Mouse (Mus musculus): ENCODE measurements around the gene Fbxl19. TPM values are rescaled to one million over a fixed set of nuclear protein-coding genes. Genes with fewer than 3 reads are reported as not detected.
"Not testable (repeated sequence)": the region's sequence is repeated elsewhere in the genome, so short reads cannot be mapped to it uniquely, and the experiment has no call there.

The Fbxl19 gene
- polyA plus RNA-seq, 1 experiment from 2014 or later, result 9.3 TPM

DNA sequence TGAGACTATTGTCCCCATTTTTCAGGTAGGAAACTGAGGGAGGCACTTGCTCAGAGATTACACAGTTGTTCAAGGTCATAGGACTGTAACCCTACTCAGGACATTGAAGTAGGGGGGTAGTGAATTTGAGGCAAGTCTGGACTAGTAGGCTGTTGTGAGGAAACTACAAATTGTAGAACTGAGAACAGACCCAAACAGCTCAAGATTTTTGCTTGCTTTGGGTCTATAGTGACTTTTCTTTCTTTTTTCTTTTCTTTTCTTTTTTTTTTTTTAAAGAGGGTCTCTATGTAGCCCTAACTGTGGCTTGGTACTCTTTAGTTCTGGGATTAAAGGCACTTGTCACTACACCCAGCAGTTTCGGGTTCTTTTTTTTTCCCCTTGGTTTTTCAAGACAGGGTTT is 28.2 kb downstream of the Fbxl19 start:
- H3K27ac ChIP-seq, result no peak overlapping the region

DNA sequence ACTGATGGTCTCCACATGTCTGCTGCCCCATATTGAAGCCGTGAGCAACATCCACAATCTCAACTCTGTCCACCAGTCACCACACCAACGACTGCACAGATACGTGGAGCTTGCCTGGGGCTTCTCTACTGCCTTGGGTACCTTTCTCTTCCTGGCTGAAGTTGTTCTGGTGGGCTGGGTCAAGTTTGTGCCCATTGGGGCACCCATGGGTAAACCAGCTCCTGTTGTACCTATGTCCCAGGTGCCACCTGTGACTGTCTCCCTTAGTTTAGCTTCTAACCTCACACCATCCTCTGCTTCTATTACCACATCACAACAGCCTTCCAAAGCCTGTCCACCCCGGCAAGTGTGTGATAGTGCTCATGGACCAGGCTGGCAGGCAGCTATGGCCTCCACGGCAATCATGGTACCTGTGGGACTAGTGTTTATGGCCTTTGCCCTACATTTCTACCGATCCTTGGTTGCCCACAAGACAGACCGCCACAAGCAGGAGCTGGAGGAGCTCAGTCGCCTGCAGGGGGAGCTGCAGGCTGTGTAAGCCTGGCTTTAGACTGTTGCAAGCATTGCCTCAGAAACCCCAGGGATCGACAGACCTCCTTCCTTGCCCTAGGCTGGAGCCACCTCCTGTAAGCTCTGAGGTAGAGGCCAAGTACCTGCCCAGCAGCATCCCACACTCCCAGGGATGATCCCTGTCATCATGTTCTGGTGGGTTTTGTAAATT is 29.5 kb downstream of the Fbxl19 start:
- WGBS, result 46% methylated on average over 9 of the region's 9 CpGs
- Histone ChIP-seq H3K36me3 (peaks cover 4% of the 10 kb centered on the region), H3K4me3 (no peak overlapping the region), H3K4me1 (replicated peaks) (peaks cover 37% of the 10 kb centered on the region), H3K27ac (no peak overlapping the region), H3K27me3 (no peaks in the 10 kb centered on the region), H3K9ac (peak overlapping the region; percentile 19; the same call in 1 of the 2 replicates), H3K4me2 (no peak overlapping the region), H3K9me3 (no peaks in the 10 kb centered on the region)
- no peak for ATAC-seq (ENCODE audit: low FRiP score)

More for the DNA sequence above, 28.2 kb downstream of the Fbxl19 start:
- H3K9ac ChIP-seq, result no peak overlapping the region
- no peak for ATAC-seq (ENCODE audit: low FRiP score)
- H3K9me3 ChIP-seq, result no peaks in the 10 kb centered on the region
- peaks cover 35% of the 10 kb centered on the region for H3K4me1 ChIP-seq (replicated peaks)
- H3K27me3 ChIP-seq, result no peaks in the 10 kb centered on the region
- no peak overlapping the region for H3K4me3 ChIP-seq
- peaks cover 11% of the 10 kb centered on the region for H3K36me3 ChIP-seq
- H3K4me2 ChIP-seq, result no peak overlapping the region
- WGBS, result 100% methylated on average over 1 of the region's 1 CpGs

- WGBS, result 81% methylated on average over 7 of the region's 7 CpGs
Measured at GRCm38 (mm10) chr7:127775837-127776236, 31.5 kb downstream of the Fbxl19 start.

GRCm38 (mm10) chr7:127776426-127776825 is 32.1 kb downstream of the Fbxl19 start, which contains the start of gene Setd1a:
TSS of gene Setd1a (plus strand) at chr7:127776670.
- Histone ChIP-seq H3K27ac (peak within 1 kb of the TSS; percentile 98), H3K4me3 (peak within 1 kb of the TSS; percentile 84), H3K9ac (peak within 1 kb of the TSS; percentile 91), H3K36me3 (peaks cover 25% of the 10 kb centered on the region), H3K9me3 (no peaks in the 10 kb centered on the region), H3K4me2 (peak within 1 kb of the TSS; percentile 82), H3K4me1 (replicated peaks) (peaks cover 20% of the 10 kb centered on the region), H3K27me3 (no peaks in the 10 kb centered on the region)
- under 1% methylated on average over 23 of the region's 23 CpGs for WGBS
- peak; percentile 79 for ATAC-seq (ENCODE audit: low FRiP score)

More at GRCm38 (mm10) chr7:127775837-127776236, 31.5 kb downstream of the Fbxl19 start:
- Histone ChIP-seq H3K9ac (peak overlapping the region; percentile 91), H3K27ac (peak overlapping the region; percentile 98), H3K4me1 (replicated peaks) (peaks cover 21% of the 10 kb centered on the region), H3K36me3 (peaks cover 19% of the 10 kb centered on the region), H3K4me2 (peak overlapping the region; percentile 82), H3K4me3 (peak overlapping the region; percentile 84)
- not testable (repeated sequence) for H3K27me3 ChIP-seq; ATAC-seq (ENCODE audit: low FRiP score); H3K9me3 ChIP-seq

- Histone ChIP-seq H3K27me3 (no peaks in the 10 kb centered on the region), H3K4me2 (peak overlapping the region; percentile 82), H3K9me3 (no peaks in the 10 kb centered on the region), H3K36me3 (peaks cover 31% of the 10 kb centered on the region), H3K4me3 (peak overlapping the region; percentile 84), H3K9ac (peak overlapping the region; percentile 91), H3K27ac (peak overlapping the region; percentile 98), H3K4me1 (replicated peaks) (peaks cover 20% of the 10 kb centered on the region)
- ATAC-seq (ENCODE audit: low FRiP score), result peak; percentile 94
- 0% methylated on average over 56 of the region's 70 CpGs for WGBS
Measured at GRCm38 (mm10) chr7:127776878-127777473, 32.6 kb downstream of the Fbxl19 start.

GRCm38 (mm10) chr7:127777474-127778266 is 33.3 kb downstream of the Fbxl19 start:
- Histone ChIP-seq H3K4me3 (peak overlapping the region; percentile 84), H3K9ac (peak overlapping the region; percentile 91), H3K36me3 (peaks cover 38% of the 10 kb centered on the region), H3K4me1 (replicated peaks) (peaks cover 20% of the 10 kb centered on the region), H3K9me3 (no peaks in the 10 kb centered on the region), H3K27me3 (no peaks in the 10 kb centered on the region), H3K27ac (peak overlapping the region; percentile 98), H3K4me2 (peak overlapping the region; percentile 82)
- 4% methylated on average over 43 of the region's 66 CpGs for WGBS
- ATAC-seq (ENCODE audit: low FRiP score), result peak; percentile 39

DNA sequence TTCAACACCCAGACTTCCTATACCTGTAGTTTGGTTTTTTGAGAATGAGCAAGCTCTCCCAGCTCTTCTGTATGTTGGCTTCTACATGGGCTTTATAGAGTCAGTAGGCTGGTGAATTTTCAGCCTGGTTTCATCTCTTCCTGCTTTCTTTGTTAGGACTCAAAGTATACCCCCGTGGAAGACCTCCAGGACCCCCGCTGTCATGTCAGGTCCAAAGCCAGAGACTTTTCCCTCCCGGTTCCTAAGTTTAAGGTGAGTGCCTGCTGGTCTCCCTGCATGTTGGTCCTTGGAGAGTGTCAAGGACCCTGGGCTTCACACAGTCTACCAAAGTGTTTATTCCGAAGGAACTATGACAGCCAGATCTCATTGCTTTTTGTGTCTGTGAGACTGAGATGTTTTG is 34.0 kb downstream of the Fbxl19 start:
- no peak for ATAC-seq (ENCODE audit: low FRiP score)

GRCm38 (mm10) chr7:127785308-127785707 is 41.0 kb downstream of the Fbxl19 start, which contains the start of gene Gm49388:
TSS of gene Gm49388 (plus strand) at chr7:127785608.
- no peak within 1 kb of the TSS for H3K4me2 ChIP-seq
- H3K4me1 ChIP-seq (replicated peaks), result no peaks in the 10 kb centered on the region
- H3K27me3 ChIP-seq, result no peaks in the 10 kb centered on the region
- peaks cover 98% of the 10 kb centered on the region for H3K36me3 ChIP-seq
- no peak within 1 kb of the TSS for H3K9ac ChIP-seq
- 94% methylated on average over 7 of the region's 7 CpGs for WGBS
- H3K27ac ChIP-seq, result no peak within 1 kb of the TSS
- no peaks in the 10 kb centered on the region for H3K9me3 ChIP-seq
- H3K4me3 ChIP-seq, result no peak within 1 kb of the TSS
- no peak for ATAC-seq (ENCODE audit: low FRiP score)

More for the DNA sequence above, 34.0 kb downstream of the Fbxl19 start:
- Histone ChIP-seq H3K4me2 (peak overlapping the region; percentile 82), H3K9ac (peak overlapping the region; percentile 91), H3K27me3 (no peaks in the 10 kb centered on the region), H3K9me3 (no peaks in the 10 kb centered on the region), H3K4me1 (replicated peaks) (peaks cover 20% of the 10 kb centered on the region), H3K4me3 (peak overlapping the region; percentile 84), H3K36me3 (peaks cover 42% of the 10 kb centered on the region), H3K27ac (no peak overlapping the region)
- WGBS, result 78% methylated on average over 4 of the region's 4 CpGs

DNA sequence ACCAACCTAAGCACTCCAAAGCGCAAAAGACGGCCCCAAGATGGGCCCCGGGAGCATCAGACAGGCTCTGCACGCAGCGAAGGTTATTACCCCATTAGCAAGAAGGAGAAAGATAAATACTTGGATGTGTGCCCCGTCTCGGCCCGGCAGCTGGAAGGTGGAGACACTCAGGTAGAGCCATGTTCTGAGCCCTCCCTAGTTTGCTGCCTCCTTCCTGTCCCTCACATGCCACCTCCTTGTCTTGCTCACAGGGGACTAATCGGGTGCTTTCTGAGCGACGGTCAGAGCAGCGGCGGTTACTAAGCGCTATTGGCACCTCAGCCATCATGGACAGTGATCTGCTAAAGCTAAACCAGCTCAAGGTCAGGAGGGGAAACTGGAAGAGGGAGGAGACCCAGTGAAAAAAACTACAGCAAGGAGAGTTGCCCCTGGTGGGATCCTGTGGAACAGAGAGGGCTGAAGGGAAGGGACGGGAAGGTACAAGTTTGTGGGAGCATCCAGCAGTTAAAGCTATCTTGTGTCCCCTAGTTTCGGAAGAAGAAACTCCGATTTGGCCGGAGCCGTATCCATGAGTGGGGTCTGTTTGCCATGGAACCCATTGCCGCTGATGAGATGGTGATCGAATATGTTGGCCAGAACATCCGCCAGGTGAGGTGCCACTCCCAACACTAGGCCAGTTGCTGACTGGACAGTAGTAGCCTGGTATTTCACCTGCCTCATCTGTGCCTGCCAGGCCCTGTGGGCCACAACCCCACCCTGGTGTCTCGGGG is 52.9 kb downstream of the Fbxl19 start:
- H3K27me3 ChIP-seq, result no peaks in the 10 kb centered on the region
- WGBS, result 96% methylated on average over 23 of the region's 23 CpGs
- no peak overlapping the region for H3K4me2 ChIP-seq
- H3K9ac ChIP-seq, result no peak overlapping the region
- H3K9me3 ChIP-seq, result no peaks in the 10 kb centered on the region
- H3K27ac ChIP-seq, result no peak overlapping the region
- peaks cover 83% of the 10 kb centered on the region for H3K36me3 ChIP-seq
- H3K4me1 ChIP-seq (replicated peaks), result peaks cover 9% of the 10 kb centered on the region
- no peak overlapping the region for H3K4me3 ChIP-seq
- ATAC-seq (ENCODE audit: low FRiP score), result no peak

GRCm38 (mm10) chr7:127798591-127798990 is 54.2 kb downstream of the Fbxl19 start:
- no peaks in the 10 kb centered on the region for H3K27me3 ChIP-seq
- H3K4me2 ChIP-seq, result no peak overlapping the region
- H3K27ac ChIP-seq, result no peak overlapping the region
- no peak overlapping the region for H3K4me3 ChIP-seq
- 0 out of 2 replicates have a peak overlapping the region, but pooled peaks have one; percentile 19 for H3K9ac ChIP-seq
- no peak for ATAC-seq (ENCODE audit: low FRiP score)
- peaks cover 9% of the 10 kb centered on the region for H3K4me1 ChIP-seq (replicated peaks)
- H3K9me3 ChIP-seq, result no peaks in the 10 kb centered on the region
- WGBS, result 95% methylated on average over 4 of the region's 4 CpGs
- H3K36me3 ChIP-seq, result peaks cover 84% of the 10 kb centered on the region

DNA sequence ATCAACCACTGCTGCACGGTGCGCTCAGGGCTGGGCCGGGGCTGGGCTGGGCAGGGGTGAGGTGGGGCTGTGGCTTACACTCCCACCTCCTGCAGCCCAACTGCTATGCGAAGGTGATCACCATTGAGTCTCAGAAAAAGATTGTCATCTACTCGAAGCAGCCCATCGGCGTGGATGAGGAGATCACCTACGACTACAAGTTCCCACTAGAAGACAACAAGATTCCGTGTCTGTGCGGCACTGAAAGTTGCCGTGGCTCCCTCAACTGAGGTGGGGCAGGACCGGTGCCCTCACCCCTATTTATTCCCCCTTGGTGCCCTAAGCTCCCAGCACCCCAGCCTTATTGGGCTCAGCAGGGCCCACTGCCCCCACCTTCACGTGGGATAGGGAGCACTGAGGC is 54.9 kb downstream of the Fbxl19 start:
- Histone ChIP-seq H3K27ac (no peak overlapping the region), H3K36me3 (peaks cover 82% of the 10 kb centered on the region), H3K4me3 (no peak overlapping the region), H3K27me3 (no peaks in the 10 kb centered on the region), H3K9ac (0 out of 2 replicates have a peak overlapping the region, but pooled peaks have one; percentile 8), H3K4me1 (replicated peaks) (peaks cover 9% of the 10 kb centered on the region), H3K9me3 (no peaks in the 10 kb centered on the region), H3K4me2 (no peak overlapping the region)
- ATAC-seq (ENCODE audit: low FRiP score), result no peak
- 92% methylated on average over 13 of the region's 13 CpGs for WGBS

All from hindbrain, embryonic 13.5 days (tissue).